Mouse (Mus musculus): ENCODE measurements around the gene Ttc28.

Ttc28 gene

GRCm38 (mm10) chr5:110889945-110890344, 10.3 kb downstream of the Ttc28 start:
- DNase-seq = no peak

DNA sequence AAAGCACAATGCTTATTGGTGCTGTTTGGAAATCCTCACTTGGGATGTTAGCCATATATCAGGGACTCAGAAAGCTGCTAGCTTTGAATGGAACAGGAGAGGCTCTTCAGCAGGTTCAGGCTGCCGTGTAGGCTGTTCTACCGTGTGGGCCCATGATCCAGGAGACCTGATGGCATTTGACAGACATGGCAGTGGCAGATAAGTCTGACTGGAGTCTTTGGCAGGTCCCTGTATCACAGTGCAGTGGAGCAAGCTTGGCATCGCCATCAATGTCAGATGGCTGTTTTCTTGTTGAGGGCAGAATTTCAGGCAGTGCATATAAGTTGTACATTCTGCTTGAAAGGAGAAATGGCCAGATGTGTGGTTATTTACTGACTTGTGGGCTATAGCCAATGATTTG, 11.0 kb downstream of the Ttc28 start:
- no peak for DNase-seq

DNA sequence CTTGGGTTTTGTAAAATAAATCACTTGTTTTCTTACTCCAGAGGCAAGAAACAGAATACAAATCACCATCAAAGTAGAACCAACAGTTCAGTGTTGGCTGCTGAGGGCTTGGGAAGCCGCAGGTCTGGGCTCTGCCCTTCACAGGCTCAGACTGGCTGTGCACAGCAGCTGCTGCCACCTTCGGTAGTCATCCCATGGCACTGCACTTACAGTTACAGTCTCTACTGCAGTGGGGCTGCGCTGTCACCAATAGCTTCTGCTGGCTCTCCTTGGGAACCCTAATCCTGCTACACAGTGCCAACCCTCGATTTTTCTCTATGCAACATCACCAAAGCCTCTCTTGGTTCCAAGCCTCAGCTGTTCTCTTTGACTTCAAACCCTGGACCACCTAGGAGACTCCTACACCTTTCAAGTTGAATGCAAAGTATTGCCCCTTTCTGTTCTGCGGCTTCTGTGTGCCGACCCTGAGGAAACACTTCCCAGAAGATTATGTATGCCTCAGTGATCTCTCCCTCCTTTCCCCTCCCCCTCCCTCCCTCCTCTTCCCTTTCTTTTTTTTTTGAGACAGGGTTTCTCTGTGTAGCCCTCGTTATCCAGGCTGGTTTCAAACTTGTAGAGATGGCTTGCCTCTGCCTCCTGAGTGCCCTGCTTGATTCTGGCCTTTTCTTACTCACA, 17.6 kb downstream of the Ttc28 start:
- peak; percentile 64 for DNase-seq

DNA sequence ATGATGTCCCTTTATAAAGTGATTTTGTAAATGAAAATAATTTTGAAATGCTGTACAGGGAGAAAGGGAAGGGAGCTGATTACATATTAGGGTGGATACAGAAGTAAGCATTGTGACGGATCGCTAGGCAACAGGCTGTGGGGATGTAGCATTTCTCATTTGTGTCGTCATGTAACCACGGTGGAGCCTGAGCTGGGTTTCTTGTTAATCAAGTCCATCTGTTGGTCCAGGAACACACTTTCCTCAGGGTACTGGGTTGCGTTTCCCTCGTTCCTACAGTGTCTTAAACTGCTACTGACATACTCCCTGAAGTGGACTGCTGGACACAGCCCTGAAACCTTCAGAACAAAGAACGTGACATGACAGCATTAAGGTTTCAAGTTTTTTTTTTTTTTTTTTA, 18.6 kb downstream of the Ttc28 start:
- peak; percentile 74 for DNase-seq

DNA sequence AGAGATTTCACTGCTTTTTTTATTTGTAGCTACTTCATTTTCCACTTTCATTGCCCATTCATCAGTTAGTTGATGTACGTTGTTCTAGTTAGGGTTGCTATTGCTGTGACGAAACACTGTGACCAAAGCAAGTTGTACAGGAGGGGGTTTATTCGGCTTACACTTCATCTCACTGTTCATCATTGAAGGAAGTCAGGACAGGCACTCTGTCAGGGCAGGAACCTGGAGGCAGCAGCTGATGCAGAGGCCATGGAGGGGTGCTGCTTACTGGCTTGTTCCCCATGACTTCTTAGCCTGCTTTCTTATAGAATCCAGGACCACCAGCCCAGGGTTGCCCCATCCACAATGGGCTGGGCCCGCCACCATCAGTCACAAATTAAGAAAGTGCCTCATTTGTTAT, 19.2 kb downstream of the Ttc28 start:
- peak; percentile 73 for DNase-seq

DNA sequence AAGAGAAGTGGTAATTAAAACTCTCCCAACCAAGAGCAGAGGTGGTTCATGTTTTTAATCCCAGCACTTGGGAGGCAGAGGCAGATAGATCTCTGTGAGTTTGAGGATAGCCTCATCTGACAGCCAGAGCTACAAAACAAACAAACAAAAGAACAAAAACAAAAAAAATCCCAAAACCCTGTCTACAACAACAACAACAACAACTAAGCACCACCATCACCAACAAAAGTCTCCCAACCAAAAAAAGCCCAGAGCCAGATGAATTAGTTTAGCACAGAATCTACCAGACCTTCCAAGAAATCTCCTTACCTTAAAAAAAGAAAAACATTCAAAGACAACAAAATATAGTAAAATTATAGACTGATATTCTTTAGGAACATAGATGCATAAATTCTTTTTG, 20.7 kb downstream of the Ttc28 start:
- peak; percentile 59 for DNase-seq

GRCm38 (mm10) chr5:110906708-110907107, 27.1 kb downstream of the Ttc28 start:
- peak; percentile 67 for DNase-seq

- DNase-seq = no peak
Observed at GRCm38 (mm10) chr5:110908879-110909278, 29.3 kb downstream of the Ttc28 start.

DNA sequence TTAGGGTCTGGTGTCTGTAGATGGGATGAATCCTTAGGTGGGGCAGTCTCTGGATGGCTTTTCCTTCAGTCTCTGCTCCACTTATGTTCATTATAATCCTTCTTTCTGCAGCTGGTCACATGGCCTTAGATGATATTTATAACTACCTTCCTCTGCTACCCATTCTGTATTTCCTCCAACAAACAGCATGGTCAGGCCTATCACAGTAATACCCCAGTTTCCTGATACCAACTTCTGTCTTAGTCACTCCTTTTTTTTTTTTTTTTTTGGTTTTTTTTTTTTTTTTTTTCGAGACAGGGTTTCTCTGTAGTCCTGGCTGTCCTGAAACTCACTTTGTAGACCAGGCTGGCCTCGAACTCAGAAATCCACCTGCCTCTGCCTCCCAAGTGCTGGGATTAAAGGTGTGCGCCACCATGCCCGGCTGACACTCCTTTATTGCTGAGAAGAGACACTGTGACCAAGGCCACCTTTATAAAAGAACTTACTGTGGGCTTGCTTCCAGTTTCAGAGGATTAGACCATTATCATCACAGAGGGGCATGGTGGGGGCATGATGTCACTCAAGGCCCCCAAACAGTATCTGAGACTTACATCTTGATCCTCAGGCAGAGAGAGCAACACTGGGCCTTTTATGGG, 30.5 kb downstream of the Ttc28 start:
- DNase-seq = peak; percentile 85

DNA sequence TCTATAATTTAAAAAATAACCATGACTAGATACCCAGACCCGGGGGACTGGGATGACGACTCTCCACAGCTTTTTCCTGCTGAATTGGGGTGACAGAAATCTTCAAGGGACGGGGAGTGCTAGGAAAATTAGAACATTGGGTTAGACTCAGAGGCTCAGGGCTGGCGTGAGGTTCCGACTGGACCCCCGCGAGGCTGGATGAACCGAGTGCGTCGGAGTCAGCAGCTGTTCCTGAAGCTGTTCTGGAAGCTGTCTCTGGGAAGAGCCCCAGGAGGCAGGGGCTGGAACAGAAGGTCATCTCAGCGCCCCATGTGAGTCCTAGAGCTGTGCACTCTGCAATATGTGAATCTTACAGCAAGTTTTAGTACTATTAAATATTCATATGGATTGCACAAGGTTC, 35.3 kb downstream of the Ttc28 start:
- peak; percentile 93 for DNase-seq

DNA sequence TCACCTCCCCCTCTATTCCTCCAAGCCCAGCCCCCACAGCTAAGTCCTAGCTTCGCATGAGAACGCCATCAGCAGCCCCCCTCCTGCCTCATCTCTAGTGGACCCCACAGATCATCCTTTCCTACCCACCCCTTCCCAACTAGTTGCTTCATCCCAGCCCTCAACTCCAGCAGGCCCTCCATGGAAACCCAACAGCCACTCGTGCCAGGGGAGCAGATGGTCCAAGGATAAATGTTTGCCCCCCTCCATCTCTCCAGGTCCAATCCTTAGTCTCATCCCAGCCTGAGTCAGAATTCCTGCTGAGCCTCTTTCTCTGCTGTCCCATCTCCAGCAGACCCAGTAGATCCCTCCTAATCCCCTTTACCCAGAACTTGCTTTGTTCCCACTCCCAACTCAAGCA, 36.6 kb downstream of the Ttc28 start:
- DNase-seq = no peak

GRCm38 (mm10) chr5:110919541-110919940, 39.9 kb downstream of the Ttc28 start:
- no peak for DNase-seq

DNA sequence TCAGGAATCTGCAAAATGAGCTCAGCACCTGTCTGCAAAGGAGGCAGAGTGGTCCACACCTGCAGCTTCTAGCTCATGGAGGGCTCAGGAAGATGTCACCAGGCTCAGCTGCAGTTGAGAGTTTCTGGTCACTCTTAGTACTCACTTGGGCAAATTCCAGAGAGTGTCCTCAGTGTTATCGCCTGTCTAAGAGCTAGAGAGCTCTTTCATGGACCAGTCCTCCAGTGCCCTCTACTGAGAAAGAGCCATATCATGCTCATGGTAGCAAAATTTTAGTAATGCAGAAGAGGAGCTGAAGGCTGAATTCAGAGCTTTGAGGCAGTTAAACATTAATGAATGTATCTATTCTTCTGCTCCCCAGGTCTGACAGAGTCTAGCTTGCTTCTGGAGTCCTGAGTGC, 43.7 kb downstream of the Ttc28 start:
- no peak for DNase-seq

DNA sequence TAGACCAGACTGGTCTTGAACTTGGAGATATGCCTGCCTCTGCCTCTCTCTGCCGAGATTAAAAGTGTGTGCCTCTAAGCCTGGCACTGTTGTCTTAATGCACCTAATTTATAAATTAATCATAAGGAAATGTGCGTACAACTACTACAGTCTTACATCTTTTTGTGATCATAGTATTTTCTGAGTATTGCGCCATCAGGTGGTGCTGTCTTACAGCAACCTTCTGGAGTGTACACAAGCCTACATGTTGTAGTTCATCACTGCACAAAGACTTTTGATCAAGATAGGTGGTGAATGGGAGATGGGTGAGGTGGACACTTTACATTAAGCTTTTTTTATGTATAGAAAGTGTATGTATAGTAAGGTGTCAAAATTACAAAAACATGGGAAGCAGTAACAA, 45.0 kb downstream of the Ttc28 start:
- DNase-seq = no peak

DNA sequence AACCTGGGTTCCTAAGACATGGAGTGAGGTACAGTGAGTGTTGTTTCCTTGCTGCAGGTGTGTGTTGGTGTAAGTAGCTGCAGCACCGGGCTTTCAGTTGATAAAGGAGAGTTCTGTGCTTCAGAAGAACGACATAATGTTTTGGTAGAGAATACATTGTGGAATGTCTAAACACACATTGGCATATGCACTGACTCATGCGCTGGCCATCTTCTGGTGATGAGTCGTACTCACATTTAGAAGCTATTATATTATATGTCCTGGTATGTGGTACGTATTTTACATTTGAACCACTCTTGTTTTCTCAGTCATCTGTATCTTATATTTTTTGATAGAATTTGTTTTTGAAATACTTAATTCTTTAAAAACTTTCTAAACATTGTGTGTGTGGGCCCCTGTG, 46.2 kb downstream of the Ttc28 start:
- no peak for DNase-seq

- peak; percentile 91 for DNase-seq
Observed at GRCm38 (mm10) chr5:110928289-110928688, 48.7 kb downstream of the Ttc28 start.

GRCm38 (mm10) chr5:110929306-110929705, 49.7 kb downstream of the Ttc28 start:
- DNase-seq = no peak

GRCm38 (mm10) chr5:110936606-110937005, 57.0 kb downstream of the Ttc28 start:
- no peak for DNase-seq

GRCm38 (mm10) chr5:110944326-110944725, 64.7 kb downstream of the Ttc28 start:
- peak; percentile 70 for DNase-seq

GRCm38 (mm10) chr5:110948476-110949399, 69.1 kb downstream of the Ttc28 start:
- peak; percentile 81 for DNase-seq

GRCm38 (mm10) chr5:110949791-110950190, 70.2 kb downstream of the Ttc28 start:
- DNase-seq = peak; percentile 87

DNA sequence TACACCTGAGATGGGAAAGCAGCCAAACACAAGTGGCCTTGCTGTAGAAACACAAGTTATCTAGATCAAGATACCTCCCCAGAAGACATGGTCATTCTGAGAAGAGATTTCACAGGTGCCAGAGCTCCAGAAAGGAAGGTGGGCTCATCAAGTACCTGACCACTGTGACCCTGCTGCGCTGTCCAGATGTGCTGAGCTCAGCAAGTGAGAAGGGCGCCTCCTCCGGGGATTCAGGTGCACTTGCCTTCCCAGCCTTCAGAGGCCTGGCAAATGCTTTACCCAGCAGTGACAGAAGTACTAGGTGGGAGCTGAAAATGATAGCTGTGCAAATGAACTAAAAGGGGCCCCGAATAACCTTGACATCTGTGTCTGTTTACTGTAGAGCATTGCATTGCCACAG, 78.6 kb downstream of the Ttc28 start:
- DNase-seq = peak; percentile 83

GRCm38 (mm10) chr5:110960067-110960466, 80.5 kb downstream of the Ttc28 start:
- DNase-seq = no peak

- peak; percentile 17 for DNase-seq
Observed at GRCm38 (mm10) chr5:110960890-110961289, 81.3 kb downstream of the Ttc28 start.
